Comparison of ENCODE assay signal across 43 mouse cellular contexts in the genomic region with DNA sequence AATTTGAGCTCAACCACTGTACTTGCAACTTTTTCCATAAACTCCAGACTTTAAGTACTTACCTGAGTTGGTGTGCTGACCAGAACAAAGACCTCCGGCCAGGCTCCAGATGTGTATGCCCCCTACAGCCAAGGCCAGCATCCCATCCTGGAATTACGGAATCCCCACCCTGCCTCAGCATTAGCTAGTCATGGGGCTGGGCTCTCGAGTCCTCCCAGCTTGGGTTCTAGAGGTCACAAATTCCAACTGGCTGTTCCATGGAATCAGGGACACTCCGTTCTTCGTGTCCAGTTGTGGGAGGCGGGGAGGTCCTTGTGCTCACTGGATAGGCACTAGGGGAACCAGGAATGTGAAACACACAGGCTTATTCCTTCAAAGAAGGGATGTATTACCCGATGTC. TPM values are rescaled to one million over a fixed set of nuclear protein-coding genes. Genes with fewer than 3 reads are reported as not detected.
"Had no signal": no experiment of that assay in that cellular context is flagged by ENCODE, and none has a peak within 500 bp of the region (broad histone marks: within the 10 kb centered on the region; RNA-seq: fewer than 3 reads in every experiment).

TSS of gene Cyp19a1 (minus strand) at position 101 of the 400 bp plus-strand sequence.

- H3K4me1 ChIP-seq: heart, embryonic 10.5 days; heart, embryonic 12.5 days; heart, embryonic 13.5 days; heart, embryonic 15.5 days; hindbrain, embryonic 12.5 days; hindbrain, embryonic 13.5 days; hindbrain, embryonic 15.5 days; intestine, embryonic 15.5 days; kidney, embryonic 15.5 days had no signal

- H3K27ac ChIP-seq: heart, embryonic 10.5 days; heart, embryonic 13.5 days; heart, embryonic 15.5 days; hindbrain, embryonic 10.5 days; hindbrain, embryonic 12.5 days; hindbrain, embryonic 13.5 days; hindbrain, embryonic 14.5 days; hindbrain, embryonic 15.5 days; hindbrain, postnatal 0 days; intestine, embryonic 15.5 days; kidney, embryonic 15.5 days; kidney, postnatal 0 days; layer of hippocampus, adult 2 months had no signal

- H3K27me3 ChIP-seq: heart, embryonic 12.5 days; heart, embryonic 13.5 days; heart, embryonic 15.5 days; hindbrain, embryonic 12.5 days; hindbrain, embryonic 13.5 days; hindbrain, embryonic 15.5 days; intestine, embryonic 15.5 days; kidney, embryonic 15.5 days had no signal

- H3K4me3 ChIP-seq: heart, embryonic 10.5 days; heart, embryonic 12.5 days; heart, embryonic 13.5 days; heart, embryonic 15.5 days; hindbrain, embryonic 10.5 days; hindbrain, embryonic 12.5 days; hindbrain, embryonic 13.5 days; hindbrain, embryonic 15.5 days; intestine, embryonic 15.5 days; kidney, embryonic 15.5 days; layer of hippocampus, adult 2 months had no signal

- H3K36me3 ChIP-seq: heart, embryonic 10.5 days; heart, embryonic 12.5 days; heart, embryonic 13.5 days; heart, embryonic 15.5 days; hindbrain, embryonic 10.5 days; hindbrain, embryonic 12.5 days; hindbrain, embryonic 13.5 days; hindbrain, embryonic 15.5 days; intestine, embryonic 15.5 days; kidney, embryonic 15.5 days had no signal

- DNase-seq: heart, postnatal 10 days; heart, postnatal 14 days; heart, postnatal 36 days; heart, postnatal 4 days; kidney, adult 11 months; kidney, adult 18-20 months; kidney, adult 2 months; kidney, adult 8-10 months; kidney, adult 9 months; kidney, postnatal 10 days; kidney, postnatal 14 days; kidney, postnatal 25 days; kidney, postnatal 36 days; kidney, postnatal 4 days; layer of hippocampus, adult 9-11 months; layer of hippocampus, postnatal 36 days had no signal

RNA-seq across cellular contexts. Expression of gene Cyp19a1, which starts in this region (rescaled TPM):
- polyA plus RNA-seq: heart, embryonic 10.5 days; heart, embryonic 11.5 days; heart, embryonic 12.5 days; heart, embryonic 13.5 days; heart, embryonic 14.5 days; heart, embryonic 15.5 days; heart, embryonic 16.5 days; heart, postnatal 0 days; hindbrain, embryonic 10.5 days; hindbrain, embryonic 11.5 days; hindbrain, embryonic 12.5 days; hindbrain, embryonic 13.5 days; hindbrain, embryonic 14.5 days; hindbrain, embryonic 16.5 days; hindbrain, postnatal 0 days; inflammation-experienced regulatory T-cells, adult 6 months; intestine, embryonic 14.5 days; intestine, embryonic 15.5 days; intestine, embryonic 16.5 days; intestine, postnatal 0 days; kidney, adult 2 months; kidney, embryonic 14.5 days; kidney, embryonic 15.5 days; kidney, embryonic 16.5 days; kidney, postnatal 0 days; large intestine, adult 2 months had no signal
